In the genomic region with DNA sequence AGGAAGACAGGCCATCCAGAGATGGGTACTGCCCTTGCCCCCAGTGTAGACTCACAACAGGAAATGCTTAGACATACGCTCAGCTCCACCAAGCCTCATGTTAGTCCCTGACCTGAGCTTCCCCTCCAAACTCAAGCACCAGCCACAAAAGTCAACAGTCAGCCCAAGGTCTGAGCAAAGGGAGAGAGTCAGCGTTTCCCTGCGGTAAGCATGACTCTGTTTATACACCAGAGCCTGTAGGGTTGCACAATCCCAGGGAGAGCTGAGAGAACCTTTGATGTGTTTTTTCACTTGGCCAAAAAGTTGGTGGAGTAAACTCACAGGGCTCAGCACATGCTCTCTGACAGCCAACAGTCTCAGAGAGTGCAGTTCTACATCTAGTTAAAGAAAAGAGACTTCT, we compare ENCODE assay signal across 10 mouse cellular contexts.
DNase-seq lines count a peak whose midpoint lies in the region; ATAC-seq and TF ChIP-seq lines count a peak whose summit lies in the region.
"Had no signal": no experiment of that assay in that cellular context is flagged by ENCODE, and none has a peak within 500 bp of the region (broad histone marks: within the 10 kb centered on the region; RNA-seq: fewer than 3 reads in every experiment).

No protein-coding gene starts in this region.

- H3K4me2 ChIP-seq in lung, embryonic 16.5 days (ENCODE audit: low read depth, low read length): no peak overlapping the region

- H3K27me3 ChIP-seq in lung, embryonic 16.5 days (ENCODE audit: control insufficient read depth, insufficient read depth, low read depth, low read length): no peaks in the 10 kb centered on the region

- no peak overlapping the region for H3K4me3 ChIP-seq in embryonic fibroblast, embryonic 13.5 days (ENCODE audit: insufficient read depth, low read length)
- H3K4me3 ChIP-seq in lung, embryonic 16.5 days (ENCODE audit: low read length): no peak overlapping the region

- H3K4me1 ChIP-seq in embryonic fibroblast, embryonic 13.5 days (ENCODE audit: control insufficient read depth, insufficient read depth, low read length): peaks cover 7% of the 10 kb centered on the region; the same call in 1 of the 2 replicates
- H3K4me1 ChIP-seq in lung, embryonic 16.5 days (replicated peaks; ENCODE audit: control insufficient read depth, insufficient read depth, low read length): peaks cover 21% of the 10 kb centered on the region

- peaks cover 12% of the 10 kb centered on the region for H3K36me3 ChIP-seq in lung, embryonic 16.5 days (ENCODE audit: control insufficient read depth, insufficient read depth, low read length)

- 11% methylated on average over 3 of the region's 3 CpGs for whole genome bisulfite sequencing in lung, embryonic 16.5 days

- no peak for TF ChIP-seq CTCF in embryonic fibroblast, embryonic 13.5 days (IDR thresholded peaks at IDR 0.05; ENCODE audit: borderline replicate concordance, insufficient read depth, low read length)

- peak overlapping the region; percentile 62 for H3K27ac ChIP-seq in embryonic fibroblast, embryonic 13.5 days (ENCODE audit: insufficient read depth, low read length)
- peak overlapping the region; percentile 50 for H3K27ac ChIP-seq in lung, embryonic 16.5 days (ENCODE audit: low read length)

- ATAC-seq in lung, embryonic 16.5 days (ENCODE audit: low read depth): peak; percentile 90
- ATAC-seq: forebrain, embryonic 16.5 days had no signal

- no peak overlapping the region for H3K9ac ChIP-seq in lung, embryonic 16.5 days (ENCODE audit: low read length)

- no peak for TF ChIP-seq POLR2A in embryonic fibroblast, embryonic 13.5 days (IDR thresholded peaks at IDR 0.05; ENCODE audit: low read depth, low read length)

- no peaks in the 10 kb centered on the region for H3K9me3 ChIP-seq in lung, embryonic 16.5 days (ENCODE audit: control insufficient read depth, low read length)

- DNase-seq in urinary bladder, postnatal 25 days (ENCODE audit: low spot score): peak; percentile 25
- no peak for DNase-seq in urinary bladder, postnatal 4 days (ENCODE audit: low spot score in 2 of 2)
- DNase-seq in yolk sac, embryonic 10.5 days (ENCODE audit: low spot score): peak; percentile 74
- DNase-seq in right cerebral cortex, postnatal 14 days: no peak
- DNase-seq in heart, postnatal 4 days: no peak
- DNase-seq: heart, postnatal 10 days; thymus, postnatal 4 days had no signal

Comparison
In these comparisons a context has a peak if more than half of its experiments do, and no peak if none do; other contexts are left out.
1. DNase-seq: peak in urinary bladder, postnatal 25 days (single experiment) and yolk sac, embryonic 10.5 days (single experiment); none in urinary bladder, postnatal 4 days (0 of 2), right cerebral cortex, postnatal 14 days (single experiment) and heart, postnatal 4 days (single experiment).